Mouse (Mus musculus): Measurements from ENCODE around the gene Saa3.

GRCm38 (mm10) chr7:46712250-46712649 is 3.2 kb downstream of the Saa3 start:
- no peak for TF ChIP-seq CTCF (conservative IDR thresholded peaks at IDR 0.05 in 1 of 2, IDR thresholded peaks at IDR 0.05 in 1 of 2; ENCODE audit: low read depth in 2 of 2, low read length in 2 of 2)
- no peak for TF ChIP-seq UBTF (IDR thresholded peaks at IDR 0.05; ENCODE audit: low read depth, low read length)
- TF ChIP-seq PAX5 (IDR thresholded peaks at IDR 0.05; ENCODE audit: low read length) = no peak
- no peak for TF ChIP-seq TCF12 (IDR thresholded peaks at IDR 0.05; ENCODE audit: low read depth, low read length)
- no peak for TF ChIP-seq BHLHE40 (IDR thresholded peaks at IDR 0.05; ENCODE audit: low read depth, low read length)
- no peak for TF ChIP-seq ZNF384 (IDR thresholded peaks at IDR 0.05; ENCODE audit: low read depth, low read length)
- TF ChIP-seq EP300 (IDR thresholded peaks at IDR 0.05; ENCODE audit: low read length) = no peak
- TF ChIP-seq POLR2A (IDR thresholded peaks at IDR 0.05; ENCODE audit: low read depth, low read length) = 0 out of 2 replicates have a peak, but pooled peaks have one; percentile 27
- TF ChIP-seq NELFE (IDR thresholded peaks at IDR 0.05; ENCODE audit: low read depth, low read length) = no peak
